Comparison of ENCODE assay signal across 9 mouse cellular contexts in genomic region chr2:180222250-180222649, GRCm38 (mm10). TPM values are rescaled to one million over a fixed set of nuclear protein-coding genes. Genes with fewer than 3 reads are reported as not detected.
DNase-seq lines count a peak whose midpoint lies in the region; TF ChIP-seq lines count a peak whose summit lies in the region.
"Had no signal": no experiment of that assay in that cellular context is flagged by ENCODE, and none has a peak within 500 bp of the region (broad histone marks: within the 10 kb centered on the region; RNA-seq: fewer than 3 reads in every experiment).

No protein-coding gene starts in this region.

- DNase-seq in ES-CJ7 (ENCODE audit: low read depth, low spot score): peak; percentile 92
- DNase-seq in WW6 (ENCODE audit: low read depth, low spot score): peak; percentile 67
- DNase-seq in heart, postnatal 4 days: peak; percentile 63
- DNase-seq in liver, adult 2 months (ENCODE audit: extremely low read depth, low read depth, low spot score): no peak
- DNase-seq in yolk sac, embryonic 10.5 days (ENCODE audit: low spot score): peak; percentile 71
- DNase-seq in thymus, postnatal 10 days (ENCODE audit: low spot score in 2 of 2): no peak
- DNase-seq in T-cell, adult 2 months (ENCODE audit: low spot score): no peak

- no peak overlapping the region for H3K4me3 ChIP-seq in liver, adult 2 months (ENCODE audit: insufficient read depth, low read depth, low read length)
- H3K4me3 ChIP-seq: erythroblast, embryonic 14.5 days; neural tube, embryonic 12.5 days had no signal

- TF ChIP-seq POLR2A in liver, adult 2 months (IDR thresholded peaks at IDR 0.05; ENCODE audit: extremely low read depth, insufficient read depth, low read length): no peak

- no peak overlapping the region for H3K9ac ChIP-seq in liver, adult 2 months (ENCODE audit: low read depth, low read length)
- H3K9ac ChIP-seq: neural tube, embryonic 12.5 days had no signal

- peaks cover 3% of the 10 kb centered on the region; the same call in 1 of the 2 replicates for H3K27me3 ChIP-seq in liver, adult 2 months (ENCODE audit: control insufficient read depth, insufficient read depth, low read length)

- no peak overlapping the region for H3K27ac ChIP-seq in liver, adult 2 months (replicated peaks; ENCODE audit: insufficient read depth, low read depth, low read length)
- H3K27ac ChIP-seq: neural tube, embryonic 12.5 days had no signal

- 50% methylated on average over 6 of the region's 6 CpGs for WGBS in liver, adult 2 months

- peaks cover 15% of the 10 kb centered on the region; the same call in 1 of the 2 replicates for H3K4me1 ChIP-seq in liver, adult 2 months (ENCODE audit: control insufficient read depth, insufficient read depth, low read length)

- 0 out of 2 replicates have a peak, but pooled peaks have one; percentile 13 for TF ChIP-seq CTCF in liver, adult 2 months (IDR thresholded peaks at IDR 0.05; ENCODE audit: low read depth, low read length)

- no peaks in the 10 kb centered on the region for H3K36me3 ChIP-seq in liver, adult 2 months (ENCODE audit: control insufficient read depth, insufficient read depth, low read length)
- H3K36me3 ChIP-seq: neural tube, embryonic 12.5 days had no signal

- H3K79me2 ChIP-seq in liver, adult 2 months (ENCODE audit: control insufficient read depth, insufficient read depth, low read length): no peaks in the 10 kb centered on the region

RNA-seq across cellular contexts. Expression of gene Lama5, which starts 3.4 kb away (rescaled TPM):
- 10 to 100 TPM; 47.8 to 49.6 TPM for total RNA-seq in heart, postnatal 4 days (2021)
- 0.65 and 0.74 TPM in 2 replicates for total RNA-seq in liver, adult 2 months (2014; rRNA removed)
- polyA plus RNA-seq in liver, adult 2 months (2012; rRNA removed): 1.6 and 4.0 TPM in 2 replicates

RNA-seq across cellular contexts. Expression of gene Rps21, which starts 34.9 kb away (rescaled TPM):
- 100 to 1,000 TPM; 619 to 692 TPM for total RNA-seq in heart, postnatal 4 days (2021)
- 713 and 1,049 TPM in 2 replicates for total RNA-seq in liver, adult 2 months (2014; rRNA removed)
- 880 and 922 TPM in 2 replicates for polyA plus RNA-seq in liver, adult 2 months (2012; rRNA removed)

RNA-seq across cellular contexts. Expression of gene Adrm1, which starts 51.0 kb away (rescaled TPM):
- total RNA-seq in heart, postnatal 4 days (2021): 100 to 1,000 TPM; 103 to 104 TPM
- total RNA-seq in liver, adult 2 months (2014; rRNA removed): 30.7 and 37.1 TPM in 2 replicates
- polyA plus RNA-seq in liver, adult 2 months (2012; rRNA removed): 95.4 and 107 TPM in 2 replicates

RNA-seq across cellular contexts. Expression of gene Cables2, which starts 51.0 kb away (rescaled TPM):
- 10 to 100 TPM; 15.2 to 15.4 TPM for total RNA-seq in heart, postnatal 4 days (2021)
- 8.9 and 10.3 TPM in 2 replicates for total RNA-seq in liver, adult 2 months (2014; rRNA removed)
- 29.2 and 29.5 TPM in 2 replicates for polyA plus RNA-seq in liver, adult 2 months (2012; rRNA removed)

Comparison
In these comparisons a context has a peak if more than half of its experiments do, and no peak if none do; other contexts are left out.
1. DNase-seq: peak in ES-CJ7 (single experiment), WW6 (single experiment), heart, postnatal 4 days (single experiment) and yolk sac, embryonic 10.5 days (single experiment); none in liver, adult 2 months (single experiment), thymus, postnatal 10 days (0 of 2) and T-cell, adult 2 months (single experiment).
2. RNA of gene Lama5, which starts 3.4 kb away (total RNA-seq): 47.8 to 49.6 TPM in heart, postnatal 4 days; 0.65 to 0.74 TPM in liver, adult 2 months; every median in the first group is over 10 times any median in the second.